Mouse (Mus musculus) brown adipose tissue, adult 24 weeks (tissue): ENCODE data around the gene Ppbp. TPM values are rescaled to one million over a fixed set of nuclear protein-coding genes. Genes with fewer than 3 reads are reported as not detected.

Experiments used
- polyA plus RNA-seq: library from polyadenylated mRNA; stranded (reverse); fragments of >200 nt; gene quantifications from 2 replicates; pipeline ENCODE4 v1.2.4, GENCODE M21; 2012; ENCODE audit not compliant: missing spikeins, insufficient read depth, insufficient read length

Gene Ppbp
- polyA plus RNA-seq, 1 experiment, result 1.6 TPM

Other genes starting within 250 kb of the Ppbp start
- not detected in 2 replicates for gene Afm, start 249.6 kb upstream of the Ppbp start, polyA plus RNA-seq
- gene 5830473C10Rik, start 207.4 kb upstream of the Ppbp start, polyA plus RNA-seq, result not detected in 2 replicates
- gene Rassf6, start 127.9 kb upstream of the Ppbp start, polyA plus RNA-seq, result 14.0 and 17.0 TPM in 2 replicates
- gene Cxcl5, start 9.2 kb upstream of the Ppbp start, polyA plus RNA-seq, result not detected in 2 replicates
- gene Pf4, start 3.9 kb downstream of the Ppbp start, polyA plus RNA-seq, result 45.4 and 76.2 TPM in 2 replicates
- gene Cxcl3, start 17.6 kb downstream of the Ppbp start, polyA plus RNA-seq, result not detected in 2 replicates
- gene Cxcl15, start 26.0 kb downstream of the Ppbp start, polyA plus RNA-seq, result not detected in 2 replicates
- gene Cxcl1, start 122.7 kb downstream of the Ppbp start, polyA plus RNA-seq, result 5.5 TPM in 1 of 2 replicates, not detected in the other
- gene Cxcl2, start 135.4 kb downstream of the Ppbp start, polyA plus RNA-seq, result 6.6 TPM in 1 of 2 replicates, not detected in the other
- gene Mthfd2l, start 162.6 kb downstream of the Ppbp start, polyA plus RNA-seq, result 27.9 and 48.7 TPM in 2 replicates